Mouse (Mus musculus): ENCODE measurements around the gene Atp6v1b1. TPM values are rescaled to one million over a fixed set of nuclear protein-coding genes. Genes with fewer than 3 reads are reported as not detected.

The Atp6v1b1 gene
- total and polyA plus RNA-seq, 3 experiments, result not detected

GRCm38 (mm10) chr6:83711067-83711675 lies 31.6 kb upstream of the Atp6v1b1 start, which contains the start of gene Vax2:
Gene Vax2 (plus strand): TSS chr6:83711264.
- dilution Hi-C loops (cut with MboI; ENCODE audit: extremely low pct_ligation_motif_present, extremely low pct_unique_long_range_greater_than_20kb, low sequenced_read_pairs), result no loop called here

GRCm38 (mm10) chr6:83711725-83712475 lies 30.9 kb upstream of the Atp6v1b1 start:
- dilution Hi-C loops (cut with MboI; ENCODE audit: extremely low pct_ligation_motif_present, extremely low pct_unique_long_range_greater_than_20kb, low sequenced_read_pairs) (no loop called here), in situ Hi-C loops (cut with MboI; ENCODE audit: low pct_ligation_motif_present, low pct_unique_long_range_greater_than_20kb, low sequenced_read_pairs) (no loop called here)

More at GRCm38 (mm10) chr6:83711067-83711675, 31.6 kb upstream of the Atp6v1b1 start, which contains the start of gene Vax2:
- Histone ChIP-seq H3K36me3 (replicated peaks in 1 of 2; ENCODE audit: control insufficient read depth in 1 of 2, insufficient read depth in 1 of 2, low read length in 1 of 2) (no peaks in the 10 kb centered on the region), H3K4me3 (replicated peaks in 1 of 3; ENCODE audit: low read depth in 2 of 3, low read length in 2 of 3, poor library complexity in 1 of 3) (peak within 1 kb of the TSS in 2 of 3 experiments; percentile 29 to 60), H3K27me3 (replicated peaks) (peaks cover 95% of the 10 kb centered on the region), H3K79me2 (replicated peaks; ENCODE audit: control insufficient read depth, extremely low read depth, insufficient read depth, poor library complexity, severe bottlenecking) (no peaks in the 10 kb centered on the region), H3K4me2 (ENCODE audit: insufficient read depth, low read depth, poor library complexity, severe bottlenecking) (peak within 1 kb of the TSS; percentile 97), H3K4me1 (ENCODE audit: control insufficient read depth in 1 of 2, insufficient read depth in 2 of 2) (peaks cover 6 to 13% of the 10 kb centered on the region in 2 experiments; a peak in 3 of 4 replicates), H3K27ac (ENCODE audit: insufficient read depth, low read depth) (no peak within 1 kb of the TSS), H3K9ac (ENCODE audit: insufficient read depth, low read depth) (no peak within 1 kb of the TSS), H3K9me3 (replicated peaks; ENCODE audit: low read length) (no peaks in the 10 kb centered on the region)
- peak; percentile 56 for DNase-seq (ENCODE audit: extremely low read depth)
- TF ChIP-seq MYC (IDR thresholded peaks at IDR 0.05; ENCODE audit: low read depth, low read length) (no peak), JUND (conservative IDR thresholded peaks at IDR 0.05; ENCODE audit: low read depth, low read length) (no peak), TCF12 (IDR thresholded peaks at IDR 0.05; ENCODE audit: low read depth, low read length) (no peak), TBP (conservative IDR thresholded peaks at IDR 0.05; ENCODE audit: low read depth, low read length) (no peak)
- in situ Hi-C loops (cut with MboI; ENCODE audit: low pct_ligation_motif_present, low pct_unique_long_range_greater_than_20kb, low sequenced_read_pairs), result no loop called here

More at GRCm38 (mm10) chr6:83711725-83712475, 30.9 kb upstream of the Atp6v1b1 start:
- TF ChIP-seq UBTF (IDR thresholded peaks at IDR 0.05; ENCODE audit: low read depth, low read length) (no peak), ZC3H11A (IDR thresholded peaks at IDR 0.05; ENCODE audit: low read depth, low read length) (no peak), TCF12 (IDR thresholded peaks at IDR 0.05; ENCODE audit: low read depth, low read length) (no peak), MAFK (IDR thresholded peaks at IDR 0.05; ENCODE audit: insufficient replicate concordance, low read length) (no peak), CHD1 (IDR thresholded peaks at IDR 0.05; ENCODE audit: low read depth, low read length) (no peak), JUND (conservative IDR thresholded peaks at IDR 0.05; ENCODE audit: low read depth, low read length) (no peak), USF2 (conservative IDR thresholded peaks at IDR 0.05; ENCODE audit: low read depth, low read length) (no peak), MEF2A (IDR thresholded peaks at IDR 0.05; ENCODE audit: borderline replicate concordance, low read depth, low read length) (no peak), MXI1 (IDR thresholded peaks at IDR 0.05; ENCODE audit: low read depth, low read length) (no peak), ETS1 (conservative IDR thresholded peaks at IDR 0.05; ENCODE audit: low read depth, low read length) (no peak), CTCF (conservative IDR thresholded peaks at IDR 0.05 in 1 of 2, IDR thresholded peaks at IDR 0.05 in 1 of 2; ENCODE audit: low read depth in 2 of 2, low read length in 2 of 2) (no peak), NRF1 (IDR thresholded peaks at IDR 0.05; ENCODE audit: low read depth, low read length) (no peak), KAT2A (IDR thresholded peaks at IDR 0.05; ENCODE audit: insufficient replicate concordance, low read length) (no peak), EP300 (IDR thresholded peaks at IDR 0.05; ENCODE audit: low read length) (no peak), HCFC1 (IDR thresholded peaks at IDR 0.05; ENCODE audit: low read depth, low read length) (no peak), TBP (conservative IDR thresholded peaks at IDR 0.05; ENCODE audit: low read depth, low read length) (no peak), BHLHE40 (IDR thresholded peaks at IDR 0.05; ENCODE audit: low read depth, low read length) (no peak), JUN (IDR thresholded peaks at IDR 0.05; ENCODE audit: insufficient read depth, low read depth, low read length) (no peak)
- Histone ChIP-seq H3K4me1 (ENCODE audit: control insufficient read depth in 1 of 2, insufficient read depth in 2 of 2) (peaks cover 6 to 13% of the 10 kb centered on the region in 2 experiments; a peak in 3 of 4 replicates), H3K27me3 (replicated peaks) (peaks cover 88% of the 10 kb centered on the region), H3K9ac (ENCODE audit: insufficient read depth, low read depth) (no peak overlapping the region), H3K27ac (ENCODE audit: insufficient read depth, low read depth) (no peak overlapping the region), H3K36me3 (replicated peaks in 1 of 2; ENCODE audit: control insufficient read depth in 1 of 2, insufficient read depth in 1 of 2, low read length in 1 of 2) (no peaks in the 10 kb centered on the region), H3K4me3 (replicated peaks in 1 of 3; ENCODE audit: low read depth in 2 of 3, low read length in 2 of 3, poor library complexity in 1 of 3) (no peak overlapping the region), H3K9me3 (replicated peaks; ENCODE audit: low read length) (no peaks in the 10 kb centered on the region), H3K4me2 (ENCODE audit: insufficient read depth, low read depth, poor library complexity, severe bottlenecking) (peak overlapping the region; percentile 97; the same call in 1 of the 2 replicates), H3K79me2 (replicated peaks; ENCODE audit: control insufficient read depth, extremely low read depth, insufficient read depth, poor library complexity, severe bottlenecking) (no peaks in the 10 kb centered on the region)
- no peak for DNase-seq (ENCODE audit: extremely low read depth)

All from CH12.LX (cell line).